Mouse (Mus musculus) limb, embryonic 15.5 days (tissue): ENCODE data around the gene Asl. TPM values are rescaled to one million over a fixed set of nuclear protein-coding genes. Genes with fewer than 3 reads are reported as not detected.

Source experiments
- ATAC-seq: fragments of 200-750 bp; cut with Nextera tagmentation; 2 replicates; pipeline ENCODE4 v1.8.0; 2017; ENCODE audit warnings: low read depth, moderate TSS enrichment; ENCODE audit not compliant: insufficient number of reproducible peaks, low FRiP score, low TSS enrichment
- H3K27ac ChIP-seq: fragments of 300-500 bp; sonication (generic); 2 replicates; pipeline ENCODE4 v1.5.1; 2015; ENCODE audit warnings: moderate library complexity, mild to moderate bottlenecking, inconsistent platforms
- H3K27me3 ChIP-seq: fragments of 300-500 bp; sonication (generic); 2 replicates; pipeline ENCODE4 v1.6.1; 2015; ENCODE audit warnings: inconsistent platforms
- H3K36me3 ChIP-seq: fragments of 300-500 bp; sonication (generic); 2 replicates; pipeline ENCODE4 v1.6.1; 2015; ENCODE audit warnings: inconsistent platforms
- H3K4me1 ChIP-seq: fragments of 300-500 bp; sonication (generic); 2 replicates; pipeline ENCODE4 v1.6.1; 2015; ENCODE audit warnings: inconsistent platforms
- H3K4me2 ChIP-seq: fragments of 300-500 bp; sonication (generic); 2 replicates; pipeline ENCODE4 v1.6.1; 2015; ENCODE audit warnings: mild to moderate bottlenecking, inconsistent platforms
- H3K4me3 ChIP-seq: fragments of 300-500 bp; sonication (generic); 2 replicates; pipeline ENCODE4 v1.5.1; 2015; ENCODE audit warnings: mild to moderate bottlenecking, inconsistent platforms
- H3K9ac ChIP-seq: fragments of 300-500 bp; sonication (generic); 2 replicates; pipeline ENCODE4 v1.6.1; 2015; ENCODE audit warnings: inconsistent platforms
- H3K9me3 ChIP-seq: fragments of 300-500 bp; sonication (generic); 2 replicates; pipeline ENCODE4 v1.6.1; 2016; ENCODE audit warnings: inconsistent platforms
- WGBS: fragments of 180-500 bp; shearing (Covaris S2); methylation state at CpG from one replicate; pipeline ENCODE4 v1.1.7; 2015; 5-methylcytosine and 5-hydroxymethylcytosine counted together
- polyA plus RNA-seq: library from polyadenylated mRNA; unstranded; fragments of >200 nt; fragmentation: Nextera tagmentation; extraction: Ambion mirVana; gene quantifications from 2 replicates; pipeline ENCODE4 v1.2.1, GENCODE M21; 2015

The Asl gene
- 27.7 and 29.0 TPM in 2 replicates for polyA plus RNA-seq

DNA sequence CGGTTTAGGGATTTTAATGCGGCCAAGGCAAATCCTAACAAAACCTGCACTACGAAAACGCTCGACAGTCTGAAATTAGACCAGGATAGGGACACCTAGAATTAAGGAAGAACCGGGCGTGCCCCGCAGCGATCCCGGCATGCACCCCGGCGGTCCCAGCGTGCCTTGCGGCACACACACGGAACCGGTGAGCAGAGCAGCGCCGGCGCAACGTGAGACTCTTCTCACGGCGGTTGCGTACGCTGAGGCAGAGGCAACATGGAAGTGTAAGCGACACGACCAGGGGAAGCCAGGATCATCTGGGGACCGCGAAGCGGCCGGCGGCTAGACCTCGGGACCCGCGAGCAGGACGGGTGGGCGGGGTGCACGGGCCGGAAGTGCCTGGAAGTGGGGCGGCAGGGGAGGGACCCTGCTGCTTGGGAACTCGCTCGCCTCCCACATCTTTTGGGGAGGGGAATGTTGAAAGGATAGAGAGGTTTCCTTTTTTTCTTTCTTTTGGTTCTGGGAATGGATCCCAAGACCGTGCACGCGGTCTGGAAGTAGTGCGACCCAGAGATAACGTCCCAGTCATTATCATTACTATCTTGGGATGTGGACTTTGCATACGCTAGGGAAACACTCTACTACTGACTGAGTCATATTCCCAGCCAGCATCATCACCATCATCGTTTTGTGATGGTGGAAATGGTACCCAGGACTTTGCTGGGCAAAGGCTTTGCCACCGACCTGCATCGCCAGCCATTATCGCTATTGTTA lies at the start of gene Asl, which contains the start of gene Crcp:
Asl (minus strand) TSS at position 106 of the 756 bp plus-strand sequence.
Crcp (plus strand) TSS at position 149 of the 756 bp plus-strand sequence.
- peak; percentile 82 for ATAC-seq
- H3K4me1 ChIP-seq: peaks cover 10% of the 10 kb centered on the region
- H3K9ac ChIP-seq: peak within 1 kb of the TSS; percentile 47
- H3K4me3 ChIP-seq: peak within 1 kb of the TSS; percentile 74
- no peaks in the 10 kb centered on the region for H3K9me3 ChIP-seq
- peak within 1 kb of the TSS; percentile 95 for H3K27ac ChIP-seq
- WGBS: 1% methylated on average over 51 of the region's 51 CpGs
- H3K36me3 ChIP-seq: no peaks in the 10 kb centered on the region
- no peaks in the 10 kb centered on the region; the same call in 1 of the 2 replicates for H3K27me3 ChIP-seq
- H3K4me2 ChIP-seq: peak within 1 kb of the TSS; percentile 62

DNA sequence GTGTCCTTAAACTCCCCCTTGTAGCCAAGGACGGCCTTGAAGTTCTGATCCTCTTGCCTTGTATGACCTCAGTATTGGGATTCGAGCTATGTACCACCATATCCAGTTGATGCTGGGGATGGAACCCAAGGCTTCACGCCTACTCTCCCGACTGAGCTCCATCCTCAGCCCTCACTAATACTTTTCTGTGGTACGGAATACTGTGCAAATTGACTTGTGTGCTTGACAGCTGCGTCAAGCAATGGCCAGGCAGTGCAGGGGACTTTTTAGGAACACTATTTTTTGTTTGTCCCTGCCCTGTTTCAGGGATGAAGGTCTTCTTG lies 49.7 kb upstream of the Asl start:
- Histone ChIP-seq H3K9ac (no peak overlapping the region), H3K4me1 (peaks cover 34% of the 10 kb centered on the region), H3K27ac (peak overlapping the region; percentile 62), H3K4me3 (peak overlapping the region; percentile 66), H3K9me3 (no peaks in the 10 kb centered on the region), H3K4me2 (peak overlapping the region; percentile 68), H3K36me3 (peaks cover 7% of the 10 kb centered on the region; the same call in 1 of the 2 replicates), H3K27me3 (no peaks in the 10 kb centered on the region)
- WGBS: 44% methylated on average over 6 of the region's 6 CpGs
- ATAC-seq: no peak

GRCm38 (mm10) chr5:130078096-130078833 lies 49.2 kb upstream of the Asl start:
- Histone ChIP-seq H3K27ac (peak overlapping the region; percentile 62; the same call in 1 of the 2 replicates), H3K36me3 (peaks cover 7% of the 10 kb centered on the region; the same call in 1 of the 2 replicates), H3K27me3 (no peaks in the 10 kb centered on the region), H3K9me3 (no peaks in the 10 kb centered on the region), H3K9ac (no peak overlapping the region), H3K4me2 (no peak overlapping the region), H3K4me1 (peaks cover 29% of the 10 kb centered on the region), H3K4me3 (0 out of 2 replicates have a peak overlapping the region, but pooled peaks have one; percentile 66)
- ATAC-seq: no peak
- 64% methylated on average over 9 of the region's 9 CpGs for whole genome bisulfite sequencing

DNA sequence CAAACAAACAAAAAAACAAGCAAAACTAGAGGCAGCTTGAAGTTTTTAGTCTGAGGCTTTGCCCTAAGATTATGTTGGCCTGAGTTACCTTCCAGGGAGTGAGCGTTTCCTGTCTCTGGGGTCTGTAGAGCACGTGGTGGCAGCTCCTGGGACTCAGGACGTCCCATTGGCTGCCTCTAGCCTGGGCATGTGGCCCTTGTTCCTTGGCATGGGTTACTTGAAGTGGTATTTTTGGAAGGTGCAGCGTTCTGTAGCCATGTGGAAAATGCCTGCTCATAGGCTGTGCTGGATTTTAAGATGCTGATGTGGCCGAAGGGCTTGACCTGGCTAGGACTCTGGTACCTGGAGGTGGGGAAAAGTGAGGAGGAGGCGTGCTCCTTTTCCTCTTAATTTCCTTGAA lies 47.3 kb upstream of the Asl start:
- Histone ChIP-seq H3K4me2 (no peak overlapping the region), H3K9ac (no peak overlapping the region), H3K9me3 (no peaks in the 10 kb centered on the region), H3K4me3 (no peak overlapping the region), H3K27me3 (no peaks in the 10 kb centered on the region), H3K4me1 (peaks cover 24% of the 10 kb centered on the region), H3K36me3 (peaks cover 2% of the 10 kb centered on the region; the same call in 1 of the 2 replicates), H3K27ac (no peak overlapping the region)
- no peak for ATAC-seq
- WGBS: 47% methylated on average over 6 of the region's 6 CpGs

DNA sequence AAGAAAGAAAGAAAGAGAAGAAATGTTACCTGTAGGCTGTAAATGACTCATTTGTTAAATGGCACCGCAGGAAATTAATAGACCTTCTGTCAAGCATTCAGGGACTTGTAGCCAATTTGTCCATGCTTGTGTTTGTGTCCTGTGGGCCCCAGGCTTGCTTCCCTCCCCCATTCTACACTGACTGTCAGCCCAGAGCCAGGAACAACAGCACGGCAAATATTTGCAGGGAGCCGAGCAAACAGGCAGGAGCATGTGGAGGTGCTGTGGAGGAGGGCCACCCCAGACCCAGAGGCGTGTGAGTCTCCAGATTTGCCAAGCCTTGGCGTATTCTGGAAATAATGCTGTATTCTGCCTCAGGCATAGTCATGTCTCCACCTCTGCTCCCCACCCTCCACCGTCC lies 45.4 kb upstream of the Asl start:
- ATAC-seq: no peak
- Histone ChIP-seq H3K36me3 (no peaks in the 10 kb centered on the region), H3K9me3 (no peaks in the 10 kb centered on the region), H3K9ac (no peak overlapping the region), H3K4me2 (no peak overlapping the region), H3K27me3 (no peaks in the 10 kb centered on the region), H3K4me3 (no peak overlapping the region), H3K4me1 (peaks cover 12% of the 10 kb centered on the region), H3K27ac (no peak overlapping the region)
- WGBS: 58% methylated on average over 6 of the region's 6 CpGs

DNA sequence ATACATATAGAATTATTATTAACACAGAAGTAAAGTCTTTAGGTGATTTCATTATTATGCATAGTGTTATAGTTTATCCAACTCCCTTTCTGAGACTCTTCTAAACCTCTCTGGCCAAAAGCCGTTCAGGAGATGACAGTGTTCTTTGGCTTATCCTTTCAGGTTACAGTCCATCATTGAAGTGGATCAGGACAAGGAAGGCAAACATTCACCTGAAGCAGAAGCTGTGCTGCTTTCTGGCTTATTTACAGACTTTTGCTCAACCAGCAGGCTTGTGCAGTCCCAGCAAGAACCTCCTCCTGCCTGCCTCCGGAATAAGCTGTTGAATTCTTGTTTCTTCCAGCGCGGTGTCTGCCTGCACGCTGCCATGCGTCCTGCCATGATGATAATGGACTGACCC lies 44.0 kb upstream of the Asl start, which contains the start of gene Tpst1:
Tpst1 (plus strand) TSS at position 301 of the 400 bp plus-strand sequence.
- 94% methylated on average over 6 of the region's 6 CpGs for WGBS
- no peak within 1 kb of the TSS for H3K27ac ChIP-seq

GRCm38 (mm10) chr5:130067841-130068264 lies 38.8 kb upstream of the Asl start:
- H3K9me3 ChIP-seq: no peaks in the 10 kb centered on the region
- peaks cover 4% of the 10 kb centered on the region; the same call in 1 of the 2 replicates for H3K4me1 ChIP-seq
- no peak overlapping the region for H3K4me2 ChIP-seq
- 40% methylated on average over 3 of the region's 3 CpGs for WGBS
- no peaks in the 10 kb centered on the region for H3K27me3 ChIP-seq
- H3K4me3 ChIP-seq: no peak overlapping the region
- H3K9ac ChIP-seq: no peak overlapping the region
- no peak for ATAC-seq
- H3K36me3 ChIP-seq: no peaks in the 10 kb centered on the region
- H3K27ac ChIP-seq: no peak overlapping the region

More for the DNA sequence above, 44.0 kb upstream of the Asl start, which contains the start of gene Tpst1:
- Histone ChIP-seq H3K4me3 (no peak within 1 kb of the TSS), H3K9me3 (no peaks in the 10 kb centered on the region), H3K4me1 (peaks cover 9% of the 10 kb centered on the region; the same call in 1 of the 2 replicates), H3K9ac (no peak within 1 kb of the TSS), H3K4me2 (no peak within 1 kb of the TSS), H3K27me3 (no peaks in the 10 kb centered on the region), H3K36me3 (no peaks in the 10 kb centered on the region)
- ATAC-seq: no peak

DNA sequence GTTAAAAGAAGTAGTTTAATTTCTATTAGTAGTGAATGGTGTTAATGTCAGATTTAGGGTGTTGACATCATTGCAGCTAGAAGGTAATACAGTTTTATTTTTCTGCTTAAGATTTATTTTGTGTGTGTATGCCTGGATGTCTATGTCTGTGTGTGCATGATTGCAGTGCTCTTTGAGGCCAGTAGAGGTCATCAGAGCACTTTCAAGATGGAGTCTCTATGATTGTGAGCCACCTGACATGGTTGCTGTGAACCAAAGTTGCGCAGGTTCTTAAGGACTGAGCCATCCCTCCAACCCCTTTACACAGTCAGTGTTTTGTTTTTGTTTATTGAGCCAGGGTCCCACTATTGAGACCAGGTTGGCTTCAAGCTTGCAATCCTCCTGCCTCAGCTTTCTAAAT lies 36.5 kb upstream of the Asl start:
- 90% methylated on average over 1 of the region's 1 CpGs for WGBS
- no peak overlapping the region for H3K4me2 ChIP-seq
- no peaks in the 10 kb centered on the region for H3K27me3 ChIP-seq
- H3K4me1 ChIP-seq: peaks cover 4% of the 10 kb centered on the region; the same call in 1 of the 2 replicates
- no peaks in the 10 kb centered on the region for H3K9me3 ChIP-seq
- ATAC-seq: no peak
- no peak overlapping the region for H3K9ac ChIP-seq
- no peak overlapping the region for H3K4me3 ChIP-seq
- peaks cover 7% of the 10 kb centered on the region; the same call in 1 of the 2 replicates for H3K36me3 ChIP-seq
- no peak overlapping the region for H3K27ac ChIP-seq

DNA sequence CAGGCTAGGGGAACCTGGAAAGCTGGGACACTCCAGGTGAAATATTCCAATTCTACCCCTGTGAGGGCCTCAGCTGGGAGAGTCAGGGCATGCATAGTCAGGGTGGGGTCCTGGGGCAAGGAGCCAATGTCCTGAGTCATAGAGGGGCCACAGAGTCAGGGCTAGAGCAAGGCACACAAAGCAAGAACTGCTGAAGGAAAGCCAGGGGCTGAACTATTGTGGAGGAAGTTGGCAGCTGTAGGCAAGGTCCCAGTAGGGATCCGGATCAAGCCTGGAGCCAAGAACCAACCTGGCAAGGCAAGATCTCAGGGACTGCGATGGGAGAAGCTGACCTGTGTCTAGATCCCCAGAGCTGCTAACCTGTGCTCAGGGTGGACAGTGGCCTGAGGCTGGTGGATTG lies 34.7 kb upstream of the Asl start:
- peaks cover 6% of the 10 kb centered on the region for H3K4me1 ChIP-seq
- H3K4me3 ChIP-seq: no peak overlapping the region
- H3K36me3 ChIP-seq: peaks cover 19% of the 10 kb centered on the region
- H3K9me3 ChIP-seq: no peaks in the 10 kb centered on the region
- no peak overlapping the region for H3K4me2 ChIP-seq
- 71% methylated on average over 2 of the region's 2 CpGs for WGBS
- no peaks in the 10 kb centered on the region for H3K27me3 ChIP-seq
- no peak overlapping the region for H3K9ac ChIP-seq
- no peak overlapping the region for H3K27ac ChIP-seq
- no peak for ATAC-seq

DNA sequence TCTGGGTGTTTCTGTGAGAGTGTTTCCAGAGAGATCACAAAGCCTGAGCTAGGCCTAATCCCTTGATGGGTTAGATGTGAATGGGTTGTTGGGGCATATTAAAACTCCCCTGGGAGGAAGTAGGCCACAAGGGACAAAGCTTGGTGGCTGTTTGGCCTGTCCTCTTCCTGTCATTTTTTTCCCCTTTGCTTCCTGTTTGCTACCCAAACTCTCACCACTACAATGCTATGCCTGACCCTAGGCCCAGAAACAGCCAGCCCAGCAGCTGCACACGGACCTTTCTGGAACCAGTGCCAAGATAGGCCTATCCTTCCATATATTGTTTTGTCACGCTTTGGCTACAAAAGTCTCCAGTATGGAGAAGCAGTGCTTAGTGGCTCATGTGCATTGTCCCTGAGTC lies 33.0 kb upstream of the Asl start:
- Histone ChIP-seq H3K36me3 (peaks cover 25% of the 10 kb centered on the region), H3K9ac (no peak overlapping the region), H3K27ac (no peak overlapping the region), H3K4me3 (no peak overlapping the region), H3K27me3 (no peaks in the 10 kb centered on the region), H3K4me1 (peaks cover 2% of the 10 kb centered on the region; the same call in 1 of the 2 replicates), H3K9me3 (no peaks in the 10 kb centered on the region), H3K4me2 (no peak overlapping the region)
- no peak for ATAC-seq
- WGBS: 70% methylated on average over 2 of the region's 2 CpGs

DNA sequence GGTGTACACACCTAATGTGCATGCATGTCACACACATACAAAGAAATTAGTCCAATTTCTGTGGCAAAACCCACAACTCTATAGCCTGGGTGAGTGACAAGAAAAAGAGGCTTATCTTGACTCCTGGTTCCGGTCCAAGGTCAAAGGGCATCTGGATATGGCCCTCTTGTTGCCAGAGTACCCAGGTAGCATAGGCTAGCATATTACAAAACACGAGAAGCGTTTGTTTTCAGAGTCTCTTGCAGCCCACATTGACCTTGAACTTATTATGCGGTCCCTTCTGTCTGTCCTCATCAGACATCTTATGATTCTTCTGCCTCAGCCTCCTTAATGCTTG lies 31.2 kb upstream of the Asl start:
- no peak for ATAC-seq

More for the DNA sequence above, 31.2 kb upstream of the Asl start:
- Histone ChIP-seq H3K4me2 (no peak overlapping the region), H3K9ac (no peak overlapping the region), H3K4me1 (peaks cover 2% of the 10 kb centered on the region; the same call in 1 of the 2 replicates), H3K27me3 (no peaks in the 10 kb centered on the region), H3K36me3 (peaks cover 30% of the 10 kb centered on the region), H3K4me3 (no peak overlapping the region), H3K27ac (peak overlapping the region; percentile 43; the same call in 1 of the 2 replicates), H3K9me3 (no peaks in the 10 kb centered on the region)
- WGBS: 91% methylated on average over 4 of the region's 4 CpGs
